In the genomic region with DNA sequence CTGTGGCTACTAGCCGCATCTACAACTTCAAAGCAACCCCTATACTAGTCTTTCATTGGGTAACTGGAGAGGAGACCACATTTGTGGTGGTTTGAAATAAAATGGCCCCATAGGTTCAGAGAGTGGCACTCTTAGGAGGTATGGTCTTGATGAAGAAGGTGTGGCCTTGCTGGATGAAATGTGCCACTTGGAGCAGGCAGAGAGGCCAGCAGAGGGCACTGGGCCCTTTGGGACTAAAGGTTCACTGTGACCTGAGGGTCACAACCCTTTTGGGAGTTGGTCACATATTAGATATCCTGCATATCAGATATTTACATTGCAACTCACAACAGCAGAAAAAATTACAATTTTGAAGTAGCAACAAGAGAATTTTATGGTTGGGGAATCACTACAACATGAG, we compare ENCODE assay signal across 16 mouse cellular contexts. TPM values are rescaled to one million over a fixed set of nuclear protein-coding genes. Genes with fewer than 3 reads are reported as not detected.
A peak's percentile ranks its signal among the peaks of the same experiment; 100 is the strongest.
DNase-seq lines count a peak whose midpoint lies in the region; ATAC-seq and TF ChIP-seq lines count a peak whose summit lies in the region.
"Had no signal": no experiment of that assay in that cellular context is flagged by ENCODE, and none has a peak within 500 bp of the region (broad histone marks: within the 10 kb centered on the region; RNA-seq: fewer than 3 reads in every experiment).

No protein-coding gene starts in this region.

- no peaks in the 10 kb centered on the region for H3K27me3 ChIP-seq in ES-Bruce4 (ENCODE audit: control insufficient read depth, insufficient read depth, low read length, poor library complexity, severe bottlenecking)
- H3K27me3 ChIP-seq in forebrain, embryonic 13.5 days = no peaks in the 10 kb centered on the region
- H3K27me3 ChIP-seq: embryonic facial prominence, embryonic 15.5 days; limb, embryonic 15.5 days; midbrain, embryonic 12.5 days; neural tube, embryonic 12.5 days had no signal

- peak; percentile 36 for TF ChIP-seq CTCF in ES-Bruce4 (IDR thresholded peaks at IDR 0.05; ENCODE audit: low read depth, low read length)

- no peak overlapping the region for H3K9ac ChIP-seq in ES-Bruce4 (ENCODE audit: low read depth, poor library complexity, severe bottlenecking)
- H3K9ac ChIP-seq in forebrain, embryonic 13.5 days = no peak overlapping the region
- H3K9ac ChIP-seq: embryonic facial prominence, embryonic 15.5 days; forebrain, postnatal 0 days; limb, embryonic 15.5 days; midbrain, embryonic 12.5 days; neural tube, embryonic 12.5 days had no signal

- H3K36me3 ChIP-seq in ES-Bruce4 (ENCODE audit: control insufficient read depth, insufficient read depth, low read length, poor library complexity, severe bottlenecking) = no peaks in the 10 kb centered on the region; the same call in 1 of the 2 replicates
- H3K36me3 ChIP-seq in forebrain, embryonic 13.5 days (ENCODE audit: poor library complexity, severe bottlenecking) = peaks cover 11% of the 10 kb centered on the region

- no peaks in the 10 kb centered on the region for H3K9me3 ChIP-seq in ES-Bruce4 (replicated peaks; ENCODE audit: control insufficient read depth, insufficient read depth, low read length, poor library complexity, severe bottlenecking)
- H3K9me3 ChIP-seq in forebrain, embryonic 13.5 days (replicated peaks) = no peaks in the 10 kb centered on the region
- H3K9me3 ChIP-seq: embryonic facial prominence, embryonic 15.5 days; heart, embryonic 10.5 days; limb, embryonic 15.5 days; midbrain, embryonic 12.5 days; neural tube, embryonic 12.5 days had no signal

- H3K4me3 ChIP-seq in ES-Bruce4 (ENCODE audit: low read depth, low read length) = no peak overlapping the region
- H3K4me3 ChIP-seq in forebrain, embryonic 13.5 days = no peak overlapping the region
- H3K4me3 ChIP-seq: embryonic facial prominence, embryonic 15.5 days; heart, embryonic 10.5 days; limb, embryonic 15.5 days; midbrain, embryonic 12.5 days; neural tube, embryonic 12.5 days had no signal

- H3K4me1 ChIP-seq in ES-Bruce4 (ENCODE audit: control insufficient read depth, insufficient read depth, low read length) = no peaks in the 10 kb centered on the region
- no peaks in the 10 kb centered on the region for H3K4me1 ChIP-seq in forebrain, embryonic 13.5 days
- H3K4me1 ChIP-seq: embryonic facial prominence, embryonic 15.5 days; heart, embryonic 10.5 days; limb, embryonic 15.5 days; midbrain, embryonic 12.5 days; neural tube, embryonic 12.5 days had no signal

- peak; percentile 80 for ATAC-seq in megakaryocyte progenitor cell, adult 5-6 weeks (replicated peaks; ENCODE audit: poor library complexity)
- no peak for ATAC-seq in forebrain, embryonic 13.5 days
- ATAC-seq: forebrain, postnatal 0 days; hindbrain, embryonic 16.5 days had no signal

- no peak overlapping the region for H3K27ac ChIP-seq in ES-Bruce4 (ENCODE audit: insufficient read depth, low read length)
- H3K27ac ChIP-seq in forebrain, embryonic 13.5 days = no peak overlapping the region
- H3K27ac ChIP-seq: embryonic facial prominence, embryonic 15.5 days; heart, embryonic 10.5 days; limb, embryonic 15.5 days; midbrain, embryonic 12.5 days; neural tube, embryonic 12.5 days had no signal

- peak; percentile 26 for DNase-seq in adrenal gland, postnatal 10 days
- no peak for DNase-seq in adrenal gland, adult (ENCODE audit: inconsistent age in 2 of 2, low spot score in 1 of 2)
- DNase-seq in kidney, postnatal 10 days = peak; percentile 25
- DNase-seq in kidney, adult 11 months = no peak
- DNase-seq in right cerebral cortex, postnatal 14 days = no peak
- DNase-seq: cerebellum, postnatal 14 days; forebrain, postnatal 0 days had no signal

- no peak overlapping the region for H3K4me2 ChIP-seq in forebrain, embryonic 13.5 days
- H3K4me2 ChIP-seq: embryonic facial prominence, embryonic 15.5 days; limb, embryonic 15.5 days; midbrain, embryonic 12.5 days; neural tube, embryonic 12.5 days had no signal

- no peak for TF ChIP-seq POLR2A in ES-Bruce4 (IDR thresholded peaks at IDR 0.05; ENCODE audit: insufficient read depth, low read length)

- no peak for TF ChIP-seq EP300 in ES-Bruce4 (IDR thresholded peaks at IDR 0.05; ENCODE audit: insufficient read depth, low read depth, low read length)

- 91% methylated on average over 1 of the region's 1 CpGs for WGBS in forebrain, embryonic 13.5 days

RNA-seq across cellular contexts. Expression of a gene that starts 8.9 kb away (rescaled TPM):
- 10 to 100 TPM; 38.3 to 49.7 TPM for total RNA-seq in adrenal gland, postnatal 10 days (2021)
- 23.8 and 25.2 TPM in 2 replicates for polyA plus RNA-seq in ES-Bruce4 (2011; ENCODE audit: insufficient read depth, insufficient read length, low read depth, missing spikeins)
- 15.6 and 21.5 TPM in 2 replicates for total RNA-seq in megakaryocyte progenitor cell, adult 5-6 weeks (2015)
- 34.6 and 36.9 TPM in 2 replicates for total RNA-seq in megakaryocyte progenitor cell, adult 5-6 weeks (2017)
- 42.7 and 46.3 TPM in 2 replicates for polyA plus RNA-seq in forebrain, embryonic 13.5 days (2015; fragmentation: Nextera tagmentation; extraction: Ambion mirVana)

RNA-seq across cellular contexts. Expression of a gene that starts 9.3 kb away (rescaled TPM):
- total RNA-seq in adrenal gland, postnatal 10 days (2021) = 10 to 100 TPM; 24.8 to 28.5 TPM
- 57.3 and 66.4 TPM in 2 replicates for polyA plus RNA-seq in ES-Bruce4 (2011; ENCODE audit: insufficient read depth, insufficient read length, low read depth, missing spikeins)
- 23.8 and 24.4 TPM in 2 replicates for total RNA-seq in megakaryocyte progenitor cell, adult 5-6 weeks (2015)
- total RNA-seq in megakaryocyte progenitor cell, adult 5-6 weeks (2017) = 25.5 and 42.5 TPM in 2 replicates
- 38.1 and 41.7 TPM in 2 replicates for polyA plus RNA-seq in forebrain, embryonic 13.5 days (2015; fragmentation: Nextera tagmentation; extraction: Ambion mirVana)

Comparison
In these comparisons a context has a peak if more than half of its experiments do, and no peak if none do; other contexts are left out.
1. DNase-seq: peak in adrenal gland, postnatal 10 days (single experiment) and kidney, postnatal 10 days (single experiment); none in adrenal gland, adult (0 of 2), kidney, adult 11 months (single experiment) and right cerebral cortex, postnatal 14 days (single experiment).